Mouse (Mus musculus): ENCODE results near the gene Folr1. TPM values are rescaled to one million over a fixed set of nuclear protein-coding genes. Genes with fewer than 3 reads are reported as not detected.

Gene Folr1
- polyA plus RNA-seq, 1 experiment from 2014 or later: 30.4 TPM

DNA sequence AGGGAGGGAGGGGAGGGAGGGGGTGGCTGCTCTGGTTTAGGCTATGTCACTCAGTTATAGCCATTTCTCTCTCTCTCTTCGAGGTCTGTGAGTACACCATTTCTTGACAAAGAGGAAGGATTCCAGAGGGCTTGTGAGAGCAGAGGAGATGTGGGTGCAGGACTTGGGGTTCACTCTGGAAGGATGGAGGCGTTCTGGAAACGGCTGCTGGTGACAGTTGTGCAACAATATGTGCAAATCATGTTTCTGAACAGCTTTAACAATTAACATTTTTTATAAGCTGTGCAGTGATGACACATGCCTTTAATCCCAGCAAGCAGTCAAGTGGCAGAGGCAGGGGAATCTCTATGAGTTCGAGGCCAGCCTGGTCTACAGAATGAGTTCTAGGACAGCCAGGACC, 10.3 kb upstream of the Folr1 start:
- no peak overlapping the region for H3K4me3 ChIP-seq (ENCODE audit: low read length)
- no peak overlapping the region for H3K4me2 ChIP-seq (replicated peaks; ENCODE audit: low read depth, low read length)
- no peaks in the 10 kb centered on the region for H3K36me3 ChIP-seq (ENCODE audit: control insufficient read depth, insufficient read depth, low read length)
- no peaks in the 10 kb centered on the region for H3K9me3 ChIP-seq (ENCODE audit: control insufficient read depth, low read length)
- WGBS: 79% methylated on average over 4 of the region's 4 CpGs
- H3K9ac ChIP-seq (ENCODE audit: low read depth, low read length): no peak overlapping the region
- 0 out of 2 replicates have a peak, but pooled peaks cover 4% of the 10 kb centered on the region for H3K4me1 ChIP-seq (ENCODE audit: control insufficient read depth, insufficient read depth, low read length)
- H3K27me3 ChIP-seq (ENCODE audit: control insufficient read depth, insufficient read depth, low read length): no peaks in the 10 kb centered on the region
- no peak overlapping the region for H3K27ac ChIP-seq (ENCODE audit: low read depth, low read length)
- ATAC-seq (ENCODE audit: low FRiP score, low TSS enrichment): no peak

DNA sequence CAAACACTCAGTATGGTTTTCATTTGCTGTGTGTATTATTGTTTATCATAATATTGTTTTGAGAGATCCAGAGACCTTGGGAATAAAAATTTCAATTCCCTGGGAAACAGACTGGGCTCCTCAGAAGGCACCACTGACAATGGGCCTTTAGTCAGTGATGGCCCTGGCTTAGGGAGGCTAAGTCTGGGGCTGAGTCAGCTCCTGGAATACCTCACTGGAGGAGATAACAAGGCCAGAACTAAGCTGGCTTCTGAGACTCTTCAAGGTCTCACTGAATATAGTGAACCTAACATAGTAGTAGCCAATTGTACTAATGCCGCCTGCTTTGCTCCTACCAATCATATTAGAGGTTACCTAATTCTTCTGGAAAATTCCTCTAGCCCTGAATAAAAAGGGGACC, 5.4 kb upstream of the Folr1 start:
- WGBS: 97% methylated on average over 1 of the region's 1 CpGs

DNA sequence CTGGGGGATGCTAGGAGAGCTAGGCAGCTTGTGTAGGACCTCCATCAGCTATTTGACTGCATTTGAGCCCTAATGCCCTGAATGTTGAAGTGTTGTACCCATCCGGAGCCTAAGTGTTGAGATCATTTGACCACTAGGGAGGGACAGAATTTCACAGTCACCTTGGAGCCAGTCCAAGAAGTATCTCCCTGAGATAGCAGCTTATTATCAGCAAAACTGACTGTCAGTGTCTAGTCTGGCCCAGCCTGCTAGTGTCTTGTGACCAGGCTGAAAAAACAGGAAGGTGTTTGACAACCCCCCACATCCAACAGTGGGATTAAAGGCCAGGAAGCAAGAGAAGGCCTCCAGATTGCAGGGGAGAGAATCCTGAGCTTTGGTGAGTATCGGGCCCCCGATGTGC, 708 bp upstream of the Folr1 start:
- H3K9me3 ChIP-seq (ENCODE audit: control insufficient read depth, low read length): no peaks in the 10 kb centered on the region
- peaks cover 5% of the 10 kb centered on the region; the same call in 1 of the 2 replicates for H3K4me1 ChIP-seq (ENCODE audit: control insufficient read depth, insufficient read depth, low read length)
- WGBS: 78% methylated on average over 3 of the region's 3 CpGs
- no peak overlapping the region for H3K4me2 ChIP-seq (replicated peaks; ENCODE audit: low read depth, low read length)
- no peak overlapping the region for H3K4me3 ChIP-seq (ENCODE audit: low read length)
- no peaks in the 10 kb centered on the region for H3K36me3 ChIP-seq (ENCODE audit: control insufficient read depth, insufficient read depth, low read length)
- no peak for ATAC-seq (ENCODE audit: low FRiP score, low TSS enrichment)
- peak overlapping the region; percentile 37; the same call in 1 of the 2 replicates for H3K27ac ChIP-seq (ENCODE audit: low read depth, low read length)
- no peak overlapping the region for H3K9ac ChIP-seq (ENCODE audit: low read depth, low read length)
- no peaks in the 10 kb centered on the region for H3K27me3 ChIP-seq (ENCODE audit: control insufficient read depth, insufficient read depth, low read length)

More for the DNA sequence above, 5.4 kb upstream of the Folr1 start:
- Histone ChIP-seq H3K4me1 (ENCODE audit: control insufficient read depth, insufficient read depth, low read length) (no peaks in the 10 kb centered on the region), H3K4me2 (replicated peaks; ENCODE audit: low read depth, low read length) (no peak overlapping the region), H3K27me3 (ENCODE audit: control insufficient read depth, insufficient read depth, low read length) (no peaks in the 10 kb centered on the region), H3K27ac (ENCODE audit: low read depth, low read length) (no peak overlapping the region), H3K9ac (ENCODE audit: low read depth, low read length) (no peak overlapping the region), H3K4me3 (ENCODE audit: low read length) (no peak overlapping the region), H3K9me3 (ENCODE audit: control insufficient read depth, low read length) (no peaks in the 10 kb centered on the region), H3K36me3 (ENCODE audit: control insufficient read depth, insufficient read depth, low read length) (no peaks in the 10 kb centered on the region)
- no peak for ATAC-seq (ENCODE audit: low FRiP score, low TSS enrichment)

DNA sequence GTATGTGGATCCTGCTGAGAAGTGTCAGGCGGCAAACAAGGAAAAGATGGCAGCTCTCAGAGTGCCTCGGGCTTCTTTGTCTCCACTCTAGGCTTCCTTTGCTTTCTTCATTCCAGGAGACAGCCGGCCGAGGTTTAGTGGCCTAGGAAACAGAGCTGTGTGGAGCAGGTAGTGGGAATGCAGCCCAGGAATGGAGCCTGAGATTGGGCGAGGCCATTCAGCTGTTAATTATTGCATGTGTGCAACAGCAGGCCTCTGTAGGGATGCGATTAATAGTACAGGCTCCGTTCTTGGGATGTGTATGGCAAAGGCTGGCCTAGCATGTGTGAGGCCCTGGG, 1.5 kb downstream of the Folr1 start:
- WGBS: 76% methylated on average over 7 of the region's 7 CpGs
- Histone ChIP-seq H3K4me2 (replicated peaks; ENCODE audit: low read depth, low read length) (peak overlapping the region; percentile 12; the same call in 1 of the 2 replicates), H3K27me3 (ENCODE audit: control insufficient read depth, insufficient read depth, low read length) (no peaks in the 10 kb centered on the region), H3K4me3 (ENCODE audit: low read length) (no peak overlapping the region), H3K27ac (ENCODE audit: low read depth, low read length) (peak overlapping the region; percentile 24; the same call in 1 of the 2 replicates), H3K36me3 (ENCODE audit: control insufficient read depth, insufficient read depth, low read length) (no peaks in the 10 kb centered on the region), H3K4me1 (ENCODE audit: control insufficient read depth, insufficient read depth, low read length) (peaks cover 5% of the 10 kb centered on the region; the same call in 1 of the 2 replicates), H3K9me3 (ENCODE audit: control insufficient read depth, low read length) (no peaks in the 10 kb centered on the region), H3K9ac (ENCODE audit: low read depth, low read length) (no peak overlapping the region)
- ATAC-seq (ENCODE audit: low FRiP score, low TSS enrichment): no peak

DNA sequence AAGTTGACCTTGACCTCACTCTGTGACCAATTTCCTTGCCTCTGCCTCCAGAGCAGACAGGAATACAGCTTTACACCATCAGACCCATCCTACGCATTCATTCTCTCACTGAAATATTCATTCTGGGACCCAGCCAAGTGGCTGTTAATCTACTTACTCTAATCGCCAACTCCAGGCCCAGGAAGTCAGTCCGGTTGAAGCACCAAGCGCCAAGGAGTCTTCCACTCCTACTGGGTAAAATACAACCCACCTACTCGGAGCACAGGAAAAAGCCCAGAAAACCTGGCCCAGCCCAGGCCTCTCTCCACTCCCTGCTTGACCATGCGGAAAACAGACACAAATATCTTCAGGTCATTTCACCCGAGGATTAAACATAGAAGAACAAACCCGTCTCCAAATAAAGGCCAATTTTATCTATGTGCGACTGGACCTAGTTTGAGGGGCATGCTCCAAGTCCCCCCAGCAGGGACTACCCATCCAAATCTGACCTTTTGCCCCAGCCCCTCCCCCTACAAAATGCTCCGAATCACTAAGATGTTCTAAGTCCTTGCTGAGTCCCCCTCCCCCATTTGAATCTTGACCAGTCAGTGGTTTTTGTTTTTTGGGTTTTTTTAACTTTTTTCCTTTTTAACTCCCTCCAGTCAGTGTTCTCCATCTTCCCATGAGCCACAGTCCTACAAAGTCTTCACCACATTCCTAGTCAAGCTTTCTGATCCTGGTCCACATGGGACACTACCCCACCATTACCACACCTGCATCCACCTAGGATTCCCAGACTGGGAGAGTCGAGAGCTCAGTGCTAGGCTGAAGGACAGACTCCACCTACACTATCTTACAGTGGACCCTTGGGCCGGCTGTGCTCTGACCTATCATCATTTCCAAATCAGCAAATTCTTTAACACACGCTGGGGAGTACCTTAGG, 2.1 kb downstream of the Folr1 start:
- no peak overlapping the region for H3K4me3 ChIP-seq (ENCODE audit: low read length)
- ATAC-seq (ENCODE audit: low FRiP score, low TSS enrichment): peak; percentile 56; the same call in 1 of the 2 replicates
- 47% methylated on average over 13 of the region's 13 CpGs for WGBS
- peak overlapping the region; percentile 24; the same call in 1 of the 2 replicates for H3K27ac ChIP-seq (ENCODE audit: low read depth, low read length)
- peaks cover 5% of the 10 kb centered on the region; the same call in 1 of the 2 replicates for H3K4me1 ChIP-seq (ENCODE audit: control insufficient read depth, insufficient read depth, low read length)
- no peak overlapping the region for H3K9ac ChIP-seq (ENCODE audit: low read depth, low read length)
- H3K9me3 ChIP-seq (ENCODE audit: control insufficient read depth, low read length): no peaks in the 10 kb centered on the region
- H3K4me2 ChIP-seq (replicated peaks; ENCODE audit: low read depth, low read length): peak overlapping the region; percentile 12; the same call in 1 of the 2 replicates
- no peaks in the 10 kb centered on the region for H3K36me3 ChIP-seq (ENCODE audit: control insufficient read depth, insufficient read depth, low read length)
- H3K27me3 ChIP-seq (ENCODE audit: control insufficient read depth, insufficient read depth, low read length): no peaks in the 10 kb centered on the region

DNA sequence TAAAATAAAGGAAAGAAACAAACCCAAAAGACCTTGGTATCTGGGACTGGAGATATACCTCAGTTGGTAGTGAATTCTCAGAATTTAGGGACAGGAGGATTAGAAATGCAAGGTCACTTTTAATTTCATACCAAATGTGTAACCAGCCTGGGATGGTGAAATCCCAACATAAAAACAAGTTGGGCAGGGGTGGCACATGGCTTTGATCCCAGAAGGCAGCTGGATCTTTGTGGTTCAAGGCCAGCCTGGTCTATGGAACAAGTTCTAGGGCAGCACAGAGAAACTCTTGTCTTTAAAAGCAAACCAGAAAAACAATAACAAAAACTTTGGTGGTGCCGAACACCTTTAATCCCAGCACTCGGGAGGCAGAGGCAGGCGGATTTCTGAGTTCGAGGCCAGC, 3.1 kb downstream of the Folr1 start:
- Histone ChIP-seq H3K27ac (ENCODE audit: low read depth, low read length) (no peak overlapping the region), H3K4me2 (replicated peaks; ENCODE audit: low read depth, low read length) (no peak overlapping the region), H3K4me1 (ENCODE audit: control insufficient read depth, insufficient read depth, low read length) (peaks cover 5% of the 10 kb centered on the region; the same call in 1 of the 2 replicates), H3K9ac (ENCODE audit: low read depth, low read length) (no peak overlapping the region), H3K4me3 (ENCODE audit: low read length) (no peak overlapping the region), H3K9me3 (ENCODE audit: control insufficient read depth, low read length) (no peaks in the 10 kb centered on the region), H3K27me3 (ENCODE audit: control insufficient read depth, insufficient read depth, low read length) (no peaks in the 10 kb centered on the region), H3K36me3 (ENCODE audit: control insufficient read depth, insufficient read depth, low read length) (no peaks in the 10 kb centered on the region)
- WGBS: 100% methylated on average over 4 of the region's 4 CpGs
- ATAC-seq (ENCODE audit: low FRiP score, low TSS enrichment): no peak

DNA sequence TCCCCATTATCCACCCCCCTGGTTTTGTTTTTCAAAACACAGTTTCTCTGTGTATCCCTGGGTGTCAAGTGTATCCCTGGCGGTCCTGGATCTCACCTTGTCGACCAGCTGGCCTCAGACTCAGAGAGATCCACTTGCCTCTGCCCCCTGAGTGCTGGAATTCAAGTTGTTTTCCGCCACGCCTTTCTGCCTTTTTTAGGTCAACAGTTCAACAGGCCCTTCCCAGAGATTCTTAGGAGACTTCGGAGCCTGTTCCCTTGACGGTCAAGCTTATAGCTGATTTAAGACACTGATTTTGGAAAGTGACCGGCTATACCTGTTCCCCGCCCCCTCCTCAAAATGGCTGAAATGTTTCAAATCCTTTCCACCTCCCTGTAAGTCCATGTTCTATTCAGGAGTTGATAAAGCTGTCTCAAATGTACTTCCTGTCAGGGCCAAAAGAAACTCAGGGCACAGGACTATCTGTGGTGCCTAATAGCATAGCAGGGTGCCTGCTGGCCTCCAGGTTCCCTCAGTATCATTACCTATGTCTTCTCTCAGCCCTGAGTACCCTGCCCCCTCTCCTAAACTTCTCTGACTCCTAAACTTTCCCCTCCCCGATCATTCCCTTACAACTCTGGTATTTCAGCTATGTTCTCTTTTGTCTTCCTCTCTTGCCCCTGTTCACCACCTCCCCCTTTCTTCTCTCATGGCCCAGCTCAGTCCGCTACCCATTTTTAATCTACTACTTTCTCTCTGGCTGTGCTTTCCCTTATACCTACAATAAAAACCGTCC, 3.9 kb downstream of the Folr1 start:
- Histone ChIP-seq H3K4me1 (ENCODE audit: control insufficient read depth, insufficient read depth, low read length) (peaks cover 5% of the 10 kb centered on the region; the same call in 1 of the 2 replicates), H3K27ac (ENCODE audit: low read depth, low read length) (no peak overlapping the region), H3K4me3 (ENCODE audit: low read length) (no peak overlapping the region), H3K36me3 (ENCODE audit: control insufficient read depth, insufficient read depth, low read length) (no peaks in the 10 kb centered on the region), H3K4me2 (replicated peaks; ENCODE audit: low read depth, low read length) (no peak overlapping the region), H3K9me3 (ENCODE audit: control insufficient read depth, low read length) (no peaks in the 10 kb centered on the region), H3K27me3 (ENCODE audit: control insufficient read depth, insufficient read depth, low read length) (no peaks in the 10 kb centered on the region), H3K9ac (ENCODE audit: low read depth, low read length) (no peak overlapping the region)
- ATAC-seq (ENCODE audit: low FRiP score, low TSS enrichment): no peak
- 83% methylated on average over 11 of the region's 11 CpGs for WGBS

DNA sequence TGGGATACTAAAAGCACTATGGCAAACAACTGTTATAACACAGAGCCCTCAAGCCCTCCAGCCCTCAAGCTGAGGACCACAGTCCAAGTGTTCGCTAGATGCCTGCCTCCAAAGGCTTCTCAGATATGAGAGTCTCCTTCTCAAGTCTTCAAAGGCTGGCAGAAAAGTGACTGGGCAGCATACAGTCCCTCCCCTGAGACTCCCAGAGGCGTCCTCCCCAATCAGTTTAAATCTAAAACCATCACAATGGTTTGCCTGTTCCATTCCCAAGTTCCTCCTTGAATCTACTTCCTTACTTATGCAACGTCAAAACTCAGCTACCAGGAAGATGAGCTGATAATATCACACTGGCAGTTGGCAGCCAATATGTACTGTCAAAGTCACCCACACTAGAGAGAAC, 7.2 kb downstream of the Folr1 start, which contains the start of gene Anapc15:
Gene Anapc15 (plus strand): TSS at position 301 of the 400 bp plus-strand sequence.
- Histone ChIP-seq H3K27me3 (ENCODE audit: control insufficient read depth, insufficient read depth, low read length) (no peaks in the 10 kb centered on the region), H3K9ac (ENCODE audit: low read depth, low read length) (no peak within 1 kb of the TSS), H3K27ac (ENCODE audit: low read depth, low read length) (no peak within 1 kb of the TSS), H3K36me3 (ENCODE audit: control insufficient read depth, insufficient read depth, low read length) (no peaks in the 10 kb centered on the region), H3K9me3 (ENCODE audit: control insufficient read depth, low read length) (no peaks in the 10 kb centered on the region), H3K4me3 (ENCODE audit: low read length) (no peak within 1 kb of the TSS), H3K4me1 (ENCODE audit: control insufficient read depth, insufficient read depth, low read length) (peaks cover 5% of the 10 kb centered on the region; the same call in 1 of the 2 replicates), H3K4me2 (replicated peaks; ENCODE audit: low read depth, low read length) (no peak within 1 kb of the TSS)
- no peak for ATAC-seq (ENCODE audit: low FRiP score, low TSS enrichment)
- WGBS: 66% methylated on average over 3 of the region's 3 CpGs

Data from kidney, embryonic 14.5 days (tissue).